Mouse (Mus musculus): Measurements from ENCODE around the gene 6030408B16Rik. TPM values are rescaled to one million over a fixed set of nuclear protein-coding genes. Genes with fewer than 3 reads are reported as not detected.
A peak's percentile ranks its signal among the peaks of the same experiment; 100 is the strongest.

6030408B16Rik gene
- total and polyA plus RNA-seq, 2 experiments from 2014 or later, result 0.30 to 1.00 TPM

- TF ChIP-seq CTCF (IDR thresholded peaks at IDR 0.05; ENCODE audit: low read depth), result no peak
- Histone ChIP-seq H3K27ac (ENCODE audit: low read depth, low read length) (no peak overlapping the region), H3K9ac (peak overlapping the region; percentile 52; the same call in 1 of the 2 replicates), H3K36me3 (ENCODE audit: insufficient read depth) (peaks cover 8% of the 10 kb centered on the region), H3K4me3 (ENCODE audit: low read depth, low read length) (peak overlapping the region; percentile 43), H3K27me3 (ENCODE audit: insufficient read depth, low read length) (peaks cover 5% of the 10 kb centered on the region), H3K4me1 (ENCODE audit: insufficient read depth) (peaks cover 7% of the 10 kb centered on the region; the same call in 1 of the 2 replicates), H3K4me2 (ENCODE audit: low read depth) (peak overlapping the region; percentile 79), H3K9me3 (ENCODE audit: low read length) (no peaks in the 10 kb centered on the region)
- ATAC-seq, result no peak
- DNase-seq, result peak; percentile 26
- 7% methylated on average over 25 of the region's 25 CpGs for WGBS
These were observed 25.7 kb upstream of the 6030408B16Rik start for GRCm38 (mm10) chr15:101267053-101268032.

- ATAC-seq (no peak), DNase-seq (no peak)
- Histone ChIP-seq H3K9me3 (ENCODE audit: low read length) (no peaks in the 10 kb centered on the region), H3K27ac (ENCODE audit: low read depth, low read length) (no peak overlapping the region), H3K9ac (no peak overlapping the region), H3K27me3 (ENCODE audit: insufficient read depth, low read length) (peaks cover 5% of the 10 kb centered on the region), H3K36me3 (ENCODE audit: insufficient read depth) (peaks cover 29% of the 10 kb centered on the region), H3K4me3 (ENCODE audit: low read depth, low read length) (no peak overlapping the region), H3K4me2 (ENCODE audit: low read depth) (no peak overlapping the region), H3K4me1 (ENCODE audit: insufficient read depth) (peaks cover 7% of the 10 kb centered on the region; the same call in 1 of the 2 replicates)
- 92% methylated on average over 29 of the region's 29 CpGs for WGBS
- TF ChIP-seq CTCF (IDR thresholded peaks at IDR 0.05; ENCODE audit: low read depth), result no peak
These were observed 22.8 kb upstream of the 6030408B16Rik start for GRCm38 (mm10) chr15:101270101-101270820.

GRCm38 (mm10) chr15:101271107-101271506 is 21.9 kb upstream of the 6030408B16Rik start:
- Histone ChIP-seq H3K4me3 (ENCODE audit: low read depth, low read length) (no peak overlapping the region), H3K4me1 (ENCODE audit: insufficient read depth) (peaks cover 1% of the 10 kb centered on the region; the same call in 1 of the 2 replicates), H3K36me3 (ENCODE audit: insufficient read depth) (peaks cover 29% of the 10 kb centered on the region), H3K9ac (no peak overlapping the region), H3K4me2 (ENCODE audit: low read depth) (no peak overlapping the region), H3K9me3 (ENCODE audit: low read length) (no peaks in the 10 kb centered on the region), H3K27me3 (ENCODE audit: insufficient read depth, low read length) (no peaks in the 10 kb centered on the region), H3K27ac (ENCODE audit: low read depth, low read length) (no peak overlapping the region)
- whole genome bisulfite sequencing, result 79% methylated on average over 3 of the region's 3 CpGs
- no peak for ATAC-seq
- no peak for TF ChIP-seq CTCF (IDR thresholded peaks at IDR 0.05; ENCODE audit: low read depth)
- no peak for DNase-seq

- no peak overlapping the region for H3K27ac ChIP-seq (ENCODE audit: low read depth, low read length)
- no peak for DNase-seq
- no peaks in the 10 kb centered on the region for H3K27me3 ChIP-seq (ENCODE audit: insufficient read depth, low read length)
- peaks cover 29% of the 10 kb centered on the region for H3K36me3 ChIP-seq (ENCODE audit: insufficient read depth)
- H3K9me3 ChIP-seq (ENCODE audit: low read length), result no peaks in the 10 kb centered on the region
- no peak for TF ChIP-seq CTCF (IDR thresholded peaks at IDR 0.05; ENCODE audit: low read depth)
- H3K9ac ChIP-seq, result no peak overlapping the region
- H3K4me2 ChIP-seq (ENCODE audit: low read depth), result no peak overlapping the region
- 73% methylated on average over 15 of the region's 15 CpGs for WGBS
- H3K4me1 ChIP-seq (ENCODE audit: insufficient read depth), result no peaks in the 10 kb centered on the region
- peak; percentile 28; the same call in 1 of the 2 replicates for ATAC-seq
- no peak overlapping the region for H3K4me3 ChIP-seq (ENCODE audit: low read depth, low read length)
These were observed 21.5 kb upstream of the 6030408B16Rik start for GRCm38 (mm10) chr15:101271513-101271912.

GRCm38 (mm10) chr15:101274380-101274779 is 18.6 kb upstream of the 6030408B16Rik start:
- no peak overlapping the region for H3K4me2 ChIP-seq (ENCODE audit: low read depth)
- H3K9me3 ChIP-seq (ENCODE audit: low read length), result no peaks in the 10 kb centered on the region
- no peak for DNase-seq
- H3K4me1 ChIP-seq (ENCODE audit: insufficient read depth), result no peaks in the 10 kb centered on the region
- ATAC-seq, result no peak
- H3K27me3 ChIP-seq (ENCODE audit: insufficient read depth, low read length), result no peaks in the 10 kb centered on the region
- no peak for TF ChIP-seq CTCF (IDR thresholded peaks at IDR 0.05; ENCODE audit: low read depth)
- no peak overlapping the region for H3K27ac ChIP-seq (ENCODE audit: low read depth, low read length)
- no peak overlapping the region for H3K9ac ChIP-seq
- no peak overlapping the region for H3K4me3 ChIP-seq (ENCODE audit: low read depth, low read length)
- peaks cover 29% of the 10 kb centered on the region for H3K36me3 ChIP-seq (ENCODE audit: insufficient read depth)
- WGBS, result 68% methylated on average over 6 of the region's 6 CpGs

GRCm38 (mm10) chr15:101277351-101277899 is 15.6 kb upstream of the 6030408B16Rik start:
- Histone ChIP-seq H3K9ac (no peak overlapping the region), H3K9me3 (ENCODE audit: low read length) (no peaks in the 10 kb centered on the region)
- TF ChIP-seq CTCF (IDR thresholded peaks at IDR 0.05; ENCODE audit: low read depth), result no peak

More at GRCm38 (mm10) chr15:101277351-101277899, 15.6 kb upstream of the 6030408B16Rik start:
- H3K4me2 ChIP-seq (ENCODE audit: low read depth), result no peak overlapping the region
- peak; percentile 52 for DNase-seq
- H3K4me3 ChIP-seq (ENCODE audit: low read depth, low read length), result no peak overlapping the region
- H3K36me3 ChIP-seq (ENCODE audit: insufficient read depth), result peaks cover 20% of the 10 kb centered on the region
- no peaks in the 10 kb centered on the region for H3K4me1 ChIP-seq (ENCODE audit: insufficient read depth)
- 8% methylated on average over 11 of the region's 11 CpGs for WGBS
- peak; percentile 88 for ATAC-seq
- H3K27ac ChIP-seq (ENCODE audit: low read depth, low read length), result peak overlapping the region; percentile 9; the same call in 1 of the 2 replicates
- H3K27me3 ChIP-seq (ENCODE audit: insufficient read depth, low read length), result no peaks in the 10 kb centered on the region
